Mouse (Mus musculus) heart, postnatal 0 days (tissue): ENCODE measurements around the gene Psmg3. TPM values are rescaled to one million over a fixed set of nuclear protein-coding genes. Genes with fewer than 3 reads are reported as not detected.

ENCODE experiments used
- ATAC-seq: fragments of 200-750 bp; cut with Nextera tagmentation; 2 replicates; pipeline ENCODE4 v1.8.0; 2017; ENCODE audit warnings: low read depth, moderate number of reproducible peaks, moderate library complexity; ENCODE audit not compliant: insufficient read depth
- DNase-seq: peaks from one replicate; pipeline ENCODE4 v3.0.0-alpha.2; 2016; ENCODE audit warnings: low spot score
- H3K27ac ChIP-seq: fragments of 300-500 bp; sonication (generic); 2 replicates; pipeline ENCODE4 v1.5.1; 2014; ENCODE audit warnings: low read depth, mild to moderate bottlenecking
- H3K27me3 ChIP-seq: fragments of 300-500 bp; sonication (generic); 2 replicates; pipeline ENCODE4 v1.6.1; 2014; ENCODE audit warnings: low read length, mixed read lengths; ENCODE audit not compliant: control insufficient read depth, insufficient read depth
- H3K36me3 ChIP-seq: fragments of 300-500 bp; sonication (generic); replicated peaks from 2 replicates; pipeline ENCODE4 v1.6.1; 2014; ENCODE audit warnings: low read length, mixed read lengths; ENCODE audit not compliant: control insufficient read depth, insufficient read depth
- H3K4me1 ChIP-seq: fragments of 300-500 bp; sonication (generic); 2 replicates; pipeline ENCODE4 v1.6.1; 2014; ENCODE audit warnings: antibody characterized with exemption; ENCODE audit not compliant: control insufficient read depth, insufficient read depth
- H3K4me2 ChIP-seq: fragments of 300-500 bp; sonication (generic); 2 replicates; pipeline ENCODE4 v1.6.1; 2014; ENCODE audit warnings: low read depth, mild to moderate bottlenecking, low read length, moderate library complexity
- H3K4me3 ChIP-seq: fragments of 300-500 bp; sonication (generic); 2 replicates; pipeline ENCODE4 v1.5.1; 2014; ENCODE audit warnings: low read depth, low read length
- H3K9ac ChIP-seq: fragments of 300-500 bp; sonication (generic); replicated peaks from 2 replicates; pipeline ENCODE4 v1.6.1; 2014; ENCODE audit warnings: low read depth, low read length, mixed read lengths
- H3K9me3 ChIP-seq: fragments of 300-500 bp; sonication (generic); replicated peaks from 2 replicates; pipeline ENCODE4 v1.6.1; 2016; ENCODE audit warnings: low read length; ENCODE audit not compliant: control insufficient read depth
- CTCF ChIP-seq: IDR thresholded peaks from 2 replicates; pipeline ENCODE4 v1.5.1; 2016; ENCODE audit warnings: antibody characterized with exemption, control low read depth, low read depth
- EP300 ChIP-seq: IDR thresholded peaks from 2 replicates; pipeline ENCODE4 v1.6.1; 2016; ENCODE audit warnings: antibody characterized with exemption, low read depth
- WGBS: fragments of 180-500 bp; shearing (Covaris S2); extraction: QIAGEN DNeasy Blood & Tissue Kit; methylation state at CpG from one replicate; pipeline ENCODE4 v1.1.7; 2014; 5-methylcytosine and 5-hydroxymethylcytosine counted together
- polyA plus RNA-seq: library from polyadenylated mRNA; unstranded; fragments of >200 nt; fragmentation: Nextera tagmentation; extraction: Ambion mirVana; gene quantifications from 2 replicates; pipeline ENCODE4 v1.2.1, GENCODE M21; 2015
- total RNA-seq: library from RNA; depleted of rRNA; stranded (reverse); fragments of >200 nt; gene quantifications from 2 replicates; pipeline ENCODE4 v1.2.3, GENCODE M21; 2014; ENCODE audit warnings: low replicate concordance; rRNA removed

Psmg3 gene
- total and polyA plus RNA-seq, 2 experiments from 2014 or later: 33.9 to 43.2 TPM

DNA sequence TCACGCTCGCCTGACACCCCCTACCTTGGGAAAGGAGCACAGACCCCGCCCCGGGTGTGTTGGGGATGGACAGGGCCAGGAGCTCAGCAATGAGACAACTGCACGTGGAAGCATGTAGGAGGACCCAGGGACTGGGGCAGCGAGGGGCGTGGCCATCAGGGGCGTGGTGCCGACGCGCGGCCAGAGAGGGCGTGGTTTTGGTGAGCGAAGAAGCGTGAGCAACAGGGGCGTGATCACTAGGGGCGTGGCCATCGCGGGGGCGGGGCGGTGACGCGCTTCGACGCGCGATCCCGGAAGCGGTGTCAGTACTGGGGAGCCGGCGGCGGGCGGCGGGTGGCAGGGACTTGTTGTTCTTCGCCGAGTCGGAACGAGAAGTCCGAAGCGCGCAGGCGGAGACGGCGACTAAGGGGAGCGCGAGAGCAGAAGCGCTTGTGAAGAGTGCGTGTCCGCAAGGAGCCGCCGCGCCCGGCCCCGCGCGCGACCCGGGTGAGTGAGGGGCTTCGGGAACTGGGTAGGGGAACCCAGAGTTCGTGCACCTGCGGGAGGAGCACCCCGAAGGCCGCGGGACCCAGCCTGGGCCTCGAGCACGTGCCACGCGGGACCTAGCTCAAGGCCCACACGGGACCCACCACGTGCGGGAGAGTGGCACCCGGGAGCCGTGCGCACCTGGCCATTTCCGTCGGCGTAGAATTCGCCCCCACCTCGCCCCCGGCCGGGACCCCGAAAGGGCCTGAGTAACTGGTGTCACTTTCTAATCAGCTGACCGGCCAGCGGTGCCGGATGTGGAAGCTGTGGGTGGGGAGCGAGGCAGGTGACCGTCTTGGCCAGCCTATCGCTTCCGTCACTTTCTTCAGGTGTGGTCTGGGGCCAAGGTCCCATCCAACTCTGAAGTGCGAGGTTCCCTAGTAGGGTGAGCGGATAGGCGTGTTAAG, 35.2 kb downstream of the Psmg3 start, which contains the start of gene Mafk:
TSS of gene Mafk (plus strand) at position 287 of the 932 bp plus-strand sequence.
- H3K9me3 ChIP-seq: no peaks in the 10 kb centered on the region
- DNase-seq (peak; percentile 89), ATAC-seq (peak; percentile 87)
- peak; percentile 18; the same call in 1 of the 2 replicates for TF ChIP-seq CTCF
- TF ChIP-seq EP300: peak; percentile 50; the same call in 1 of the 2 replicates
- H3K4me1 ChIP-seq: peaks cover 43% of the 10 kb centered on the region
- H3K4me2 ChIP-seq: peak within 1 kb of the TSS; percentile 100
- no peaks in the 10 kb centered on the region; the same call in 1 of the 2 replicates for H3K36me3 ChIP-seq
- H3K27me3 ChIP-seq: no peaks in the 10 kb centered on the region
- peak within 1 kb of the TSS; percentile 97 for H3K27ac ChIP-seq
- H3K4me3 ChIP-seq: peak within 1 kb of the TSS; percentile 87
- WGBS: under 1% methylated on average over 89 of the region's 92 CpGs
- H3K9ac ChIP-seq: peak within 1 kb of the TSS; percentile 88

DNA sequence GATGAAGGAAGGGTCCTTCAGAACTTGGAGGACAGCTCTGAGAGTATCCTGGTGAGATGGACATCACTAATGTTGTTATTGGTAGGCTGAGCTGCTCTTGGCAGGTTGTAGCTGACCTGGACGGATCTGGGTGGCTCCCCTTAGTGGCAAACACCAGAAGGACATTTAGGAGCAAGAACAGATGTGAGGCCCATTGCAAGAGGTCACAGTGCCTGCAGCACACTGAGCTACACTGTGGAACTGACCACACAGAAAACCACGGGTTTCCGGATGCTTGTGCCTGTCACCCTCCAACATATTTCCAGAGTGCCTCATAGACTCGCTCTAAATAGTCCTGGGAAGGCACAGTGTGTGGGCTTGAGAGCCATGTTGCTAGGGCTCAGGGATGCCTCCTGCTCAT, 37.2 kb downstream of the Psmg3 start:
- H3K9ac ChIP-seq: no peak overlapping the region
- no peaks in the 10 kb centered on the region for H3K27me3 ChIP-seq
- no peak overlapping the region for H3K4me3 ChIP-seq
- H3K4me2 ChIP-seq: no peak overlapping the region
- no peak overlapping the region for H3K27ac ChIP-seq
- no peak for ATAC-seq
- H3K36me3 ChIP-seq: no peaks in the 10 kb centered on the region
- H3K9me3 ChIP-seq: no peaks in the 10 kb centered on the region
- TF ChIP-seq EP300 (no peak), CTCF (no peak; the same call in 1 of the 2 replicates)
- DNase-seq: no peak
- WGBS: 49% methylated on average over 4 of the region's 4 CpGs
- H3K4me1 ChIP-seq: peaks cover 23% of the 10 kb centered on the region

DNA sequence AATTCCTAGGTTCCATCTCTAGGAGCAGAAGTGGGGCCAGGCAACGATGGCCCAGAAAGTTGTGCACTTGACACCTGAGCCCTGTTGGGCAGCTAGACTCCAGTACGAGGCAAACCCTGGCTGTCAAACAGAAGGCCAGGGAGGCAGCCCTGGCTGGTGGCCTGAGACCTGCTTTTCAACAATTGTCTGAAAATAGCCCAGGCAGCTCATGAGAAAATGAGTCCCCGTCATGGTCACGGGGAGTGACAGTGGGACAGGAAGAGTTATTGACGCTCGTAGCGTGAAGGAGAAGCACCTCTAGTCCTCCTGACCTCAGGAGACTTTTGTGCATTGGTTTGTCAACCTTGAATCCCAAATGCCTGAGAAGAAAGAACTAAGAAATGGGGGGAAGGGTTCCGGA, 45.3 kb downstream of the Psmg3 start:
- Histone ChIP-seq H3K9ac (no peak overlapping the region), H3K36me3 (no peaks in the 10 kb centered on the region), H3K4me1 (no peaks in the 10 kb centered on the region), H3K9me3 (no peaks in the 10 kb centered on the region), H3K4me3 (no peak overlapping the region), H3K27ac (no peak overlapping the region), H3K27me3 (no peaks in the 10 kb centered on the region), H3K4me2 (no peak overlapping the region)
- no peak for DNase-seq
- ATAC-seq: no peak
- no peak for TF ChIP-seq EP300
- no peak for TF ChIP-seq CTCF
- 64% methylated on average over 8 of the region's 8 CpGs for WGBS

- no peak overlapping the region for H3K4me2 ChIP-seq
- no peaks in the 10 kb centered on the region for H3K9me3 ChIP-seq
- DNase-seq (no peak), ATAC-seq (no peak)
- WGBS: 70% methylated on average over 5 of the region's 5 CpGs
- no peaks in the 10 kb centered on the region; the same call in 1 of the 2 replicates for H3K4me1 ChIP-seq
- H3K9ac ChIP-seq: no peak overlapping the region
- peak overlapping the region; percentile 5; the same call in 1 of the 2 replicates for H3K27ac ChIP-seq
- TF ChIP-seq EP300 (no peak), CTCF (no peak)
- no peak overlapping the region for H3K4me3 ChIP-seq
- H3K27me3 ChIP-seq: no peaks in the 10 kb centered on the region
- H3K36me3 ChIP-seq: peaks cover 8% of the 10 kb centered on the region
Measured at GRCm38 (mm10) chr5:139776966-139777365, 49.7 kb downstream of the Psmg3 start.

- peak within 1 kb of the TSS; percentile 70 for H3K9ac ChIP-seq
- WGBS: under 1% methylated on average over 55 of the region's 55 CpGs
- no peaks in the 10 kb centered on the region for H3K27me3 ChIP-seq
- peak within 1 kb of the TSS; percentile 95 for H3K4me3 ChIP-seq
- DNase-seq (peak; percentile 98), ATAC-seq (peak; percentile 92)
- peaks cover 24% of the 10 kb centered on the region for H3K36me3 ChIP-seq
- H3K27ac ChIP-seq: peak within 1 kb of the TSS; percentile 30; the same call in 1 of the 2 replicates
- H3K9me3 ChIP-seq: no peaks in the 10 kb centered on the region
- TF ChIP-seq EP300: peak; percentile 32; the same call in 1 of the 2 replicates
- TF ChIP-seq CTCF: peak; percentile 97
- H3K4me1 ChIP-seq: no peaks in the 10 kb centered on the region; the same call in 1 of the 2 replicates
- H3K4me2 ChIP-seq: peak within 1 kb of the TSS; percentile 92
Measured at GRCm38 (mm10) chr5:139775216-139775926, 51.3 kb downstream of the Psmg3 start, which contains the start of gene Ints1. Gene Ints1 (minus strand): TSS chr5:139775674.

Other genes starting within 250 kb of the Psmg3 start
- 0.85 and 1.3 TPM in 2 replicates for gene Micall2, start 90.5 kb downstream of the Psmg3 start, total RNA-seq
- gene Micall2, start 90.5 kb downstream of the Psmg3 start, polyA plus RNA-seq: 1.1 and 1.2 TPM in 2 replicates
- gene Ints1, start 51.2 kb downstream of the Psmg3 start, total RNA-seq: 61.7 and 92.0 TPM in 2 replicates
- gene Ints1, start 51.2 kb downstream of the Psmg3 start, polyA plus RNA-seq: 9.8 and 10.6 TPM in 2 replicates
- 36.8 and 41.2 TPM in 2 replicates for gene Mafk, start 35.4 kb downstream of the Psmg3 start, total RNA-seq
- 15.6 and 16.7 TPM in 2 replicates for gene Mafk, start 35.4 kb downstream of the Psmg3 start, polyA plus RNA-seq
- gene Tmem184a, start 7.0 kb downstream of the Psmg3 start, total RNA-seq: 0.31 and 9.3 TPM in 2 replicates
- gene Tmem184a, start 7.0 kb downstream of the Psmg3 start, polyA plus RNA-seq: 0.10 and 0.29 TPM in 2 replicates
- gene Gm26938, start 478 bp downstream of the Psmg3 start, total RNA-seq: not detected in 2 replicates
- gene Gm26938, start 478 bp downstream of the Psmg3 start, polyA plus RNA-seq: not detected in 2 replicates
- 1.3 and 1.9 TPM in 2 replicates for gene Elfn1, start 81.1 kb upstream of the Psmg3 start, total RNA-seq
- gene Elfn1, start 81.1 kb upstream of the Psmg3 start, polyA plus RNA-seq: 0.07 and 0.10 TPM in 2 replicates